Mouse (Mus musculus): ENCODE results near the gene Slc35a1. TPM values are rescaled to one million over a fixed set of nuclear protein-coding genes. Genes with fewer than 3 reads are reported as not detected.

Gene Slc35a1
- polyA plus RNA-seq, 1 experiment: 20.9 TPM

DNA sequence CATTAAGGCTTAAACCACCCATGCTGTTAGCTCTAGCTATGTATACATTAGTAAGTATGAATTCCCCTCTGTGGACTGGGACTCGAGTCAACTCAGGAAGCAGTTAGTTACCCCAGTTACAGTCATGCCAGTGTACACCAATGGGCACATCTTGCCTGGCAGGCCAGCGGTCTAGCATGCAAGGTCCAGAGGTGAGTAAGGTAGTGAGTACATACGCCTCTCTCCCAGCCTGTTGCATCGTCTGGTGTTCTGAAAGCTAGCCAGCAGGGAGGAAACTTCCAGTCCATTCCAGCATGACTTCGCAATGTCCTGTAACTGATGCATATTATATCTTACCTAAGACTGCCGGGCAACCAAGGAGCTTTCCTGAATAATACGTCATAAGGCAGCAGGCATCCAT, 34.1 kb downstream of the Slc35a1 start:
- Histone ChIP-seq H3K4me3 (replicated peaks; ENCODE audit: insufficient read depth, low read depth, low read length) (no peak overlapping the region), H3K27me3 (ENCODE audit: control insufficient read depth, insufficient read depth, low read length) (no peaks in the 10 kb centered on the region), H3K4me1 (ENCODE audit: control insufficient read depth, insufficient read depth, low read length) (no peaks in the 10 kb centered on the region), H3K27ac (ENCODE audit: insufficient read depth, low read length) (no peak overlapping the region)
- 92% methylated on average over 7 of the region's 7 CpGs for WGBS
- no peak for DNase-seq
- TF ChIP-seq POLR2A (IDR thresholded peaks at IDR 0.05; ENCODE audit: borderline replicate concordance, insufficient read depth, low read length) (no peak), CTCF (IDR thresholded peaks at IDR 0.05; ENCODE audit: borderline replicate concordance, insufficient read depth, low read depth, low read length) (no peak)

DNA sequence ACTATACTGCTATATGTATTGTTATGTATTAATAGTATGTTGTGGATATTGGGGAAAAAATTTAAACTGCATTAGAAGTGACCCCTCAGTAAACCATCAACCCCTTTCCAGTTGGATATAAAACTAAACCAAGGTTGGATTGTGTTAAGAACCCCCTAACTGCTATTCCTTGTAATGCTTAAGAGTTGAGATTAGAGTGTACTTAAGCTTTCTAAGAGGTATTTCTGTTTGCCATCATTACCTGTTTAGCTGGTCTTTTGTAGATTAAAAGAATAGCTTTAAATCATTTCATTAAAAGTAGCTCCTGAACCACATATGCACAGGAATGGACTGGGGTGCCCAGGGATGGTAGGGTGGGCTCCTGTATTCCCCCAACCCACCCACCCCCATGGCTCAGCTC, 42.5 kb downstream of the Slc35a1 start:
- Histone ChIP-seq H3K4me1 (ENCODE audit: control insufficient read depth, insufficient read depth, low read length) (no peaks in the 10 kb centered on the region), H3K4me3 (replicated peaks; ENCODE audit: insufficient read depth, low read depth, low read length) (no peak overlapping the region), H3K27ac (ENCODE audit: insufficient read depth, low read length) (no peak overlapping the region), H3K27me3 (ENCODE audit: control insufficient read depth, insufficient read depth, low read length) (no peaks in the 10 kb centered on the region)
- TF ChIP-seq POLR2A (IDR thresholded peaks at IDR 0.05; ENCODE audit: borderline replicate concordance, insufficient read depth, low read length): no peak
- no peak for TF ChIP-seq CTCF (IDR thresholded peaks at IDR 0.05; ENCODE audit: borderline replicate concordance, insufficient read depth, low read depth, low read length)
- DNase-seq: no peak

GRCm38 (mm10) chr4:34640731-34641130, 46.5 kb downstream of the Slc35a1 start:
- Histone ChIP-seq H3K4me1 (ENCODE audit: control insufficient read depth, insufficient read depth, low read length) (no peaks in the 10 kb centered on the region), H3K4me3 (replicated peaks; ENCODE audit: insufficient read depth, low read depth, low read length) (no peak overlapping the region), H3K27ac (ENCODE audit: insufficient read depth, low read length) (no peak overlapping the region), H3K27me3 (ENCODE audit: control insufficient read depth, insufficient read depth, low read length) (no peaks in the 10 kb centered on the region)
- TF ChIP-seq POLR2A (IDR thresholded peaks at IDR 0.05; ENCODE audit: borderline replicate concordance, insufficient read depth, low read length): no peak
- no peak for TF ChIP-seq CTCF (IDR thresholded peaks at IDR 0.05; ENCODE audit: borderline replicate concordance, insufficient read depth, low read depth, low read length)
- WGBS: 100% methylated on average over 3 of the region's 3 CpGs
- no peak for DNase-seq

DNA sequence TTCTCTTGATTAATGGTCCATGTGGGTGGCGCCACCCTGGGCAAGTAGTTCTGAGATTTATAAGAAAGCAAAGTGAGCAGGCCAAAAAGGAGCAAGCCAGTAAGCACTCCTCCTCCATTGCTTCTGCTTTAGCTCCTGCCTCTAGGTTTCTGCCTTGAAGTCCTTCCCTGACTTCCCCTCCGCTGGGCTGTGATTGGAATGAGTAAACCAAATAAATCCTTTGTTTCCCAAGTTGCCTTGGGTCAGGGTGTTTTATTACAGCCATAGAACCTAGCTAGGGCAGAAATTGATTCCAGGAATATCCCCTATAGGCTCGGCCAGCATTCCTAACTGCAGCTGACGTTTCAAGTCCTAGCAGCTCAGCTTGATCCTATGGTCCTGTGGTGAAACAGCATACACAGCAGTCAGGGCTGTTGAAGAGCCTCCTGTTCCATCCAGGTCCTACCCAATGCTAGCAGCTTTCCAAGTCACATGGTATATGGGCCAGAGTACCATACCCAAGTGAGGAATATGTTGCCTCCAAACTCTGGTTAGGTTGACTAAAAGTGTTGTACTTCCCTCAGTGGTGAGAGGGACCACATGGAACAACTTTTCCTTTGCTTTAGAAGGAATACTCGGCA, 47.4 kb downstream of the Slc35a1 start:
- Histone ChIP-seq H3K27ac (ENCODE audit: insufficient read depth, low read length) (no peak overlapping the region), H3K27me3 (ENCODE audit: control insufficient read depth, insufficient read depth, low read length) (no peaks in the 10 kb centered on the region), H3K4me1 (ENCODE audit: control insufficient read depth, insufficient read depth, low read length) (no peaks in the 10 kb centered on the region), H3K4me3 (replicated peaks; ENCODE audit: insufficient read depth, low read depth, low read length) (no peak overlapping the region)
- no peak for TF ChIP-seq POLR2A (IDR thresholded peaks at IDR 0.05; ENCODE audit: borderline replicate concordance, insufficient read depth, low read length)
- no peak for TF ChIP-seq CTCF (IDR thresholded peaks at IDR 0.05; ENCODE audit: borderline replicate concordance, insufficient read depth, low read depth, low read length)
- DNase-seq: no peak
- WGBS: 95% methylated on average over 5 of the region's 5 CpGs

- TF ChIP-seq CTCF (IDR thresholded peaks at IDR 0.05; ENCODE audit: borderline replicate concordance, insufficient read depth, low read depth, low read length) (no peak), POLR2A (IDR thresholded peaks at IDR 0.05; ENCODE audit: borderline replicate concordance, insufficient read depth, low read length) (no peak)
- Histone ChIP-seq H3K27ac (ENCODE audit: insufficient read depth, low read length) (no peak overlapping the region), H3K4me1 (ENCODE audit: control insufficient read depth, insufficient read depth, low read length) (no peaks in the 10 kb centered on the region), H3K27me3 (ENCODE audit: control insufficient read depth, insufficient read depth, low read length) (no peaks in the 10 kb centered on the region), H3K4me3 (replicated peaks; ENCODE audit: insufficient read depth, low read depth, low read length) (no peak overlapping the region)
- DNase-seq: no peak
- WGBS: 85% methylated on average over 4 of the region's 4 CpGs
These were observed 49.4 kb downstream of the Slc35a1 start for GRCm38 (mm10) chr4:34637851-34638250.

DNA sequence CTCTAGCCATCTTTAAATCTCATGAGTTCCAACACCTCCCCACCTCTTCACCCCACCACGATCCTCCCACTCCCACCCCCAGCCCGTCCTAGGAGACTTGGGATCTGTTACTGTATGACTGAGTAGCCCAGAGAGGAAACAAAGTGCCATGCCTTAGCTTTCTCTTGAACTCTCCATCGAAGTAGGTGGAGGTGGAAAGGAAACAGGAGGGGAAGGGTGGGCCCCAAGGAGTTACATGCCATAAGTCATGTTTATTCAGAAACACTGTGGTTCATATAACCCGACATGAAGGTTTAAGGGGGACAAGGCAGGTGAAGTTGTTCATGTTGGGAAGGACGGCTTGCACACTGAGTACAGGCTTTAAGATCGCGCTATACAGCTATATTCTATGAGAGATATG, 49.9 kb downstream of the Slc35a1 start:
- Histone ChIP-seq H3K27ac (ENCODE audit: insufficient read depth, low read length) (no peak overlapping the region), H3K4me1 (ENCODE audit: control insufficient read depth, insufficient read depth, low read length) (no peaks in the 10 kb centered on the region), H3K27me3 (ENCODE audit: control insufficient read depth, insufficient read depth, low read length) (no peaks in the 10 kb centered on the region), H3K4me3 (replicated peaks; ENCODE audit: insufficient read depth, low read depth, low read length) (no peak overlapping the region)
- no peak for TF ChIP-seq CTCF (IDR thresholded peaks at IDR 0.05; ENCODE audit: borderline replicate concordance, insufficient read depth, low read depth, low read length)
- TF ChIP-seq POLR2A (IDR thresholded peaks at IDR 0.05; ENCODE audit: borderline replicate concordance, insufficient read depth, low read length): no peak
- no peak for DNase-seq
- WGBS: 94% methylated on average over 7 of the region's 7 CpGs

DNA sequence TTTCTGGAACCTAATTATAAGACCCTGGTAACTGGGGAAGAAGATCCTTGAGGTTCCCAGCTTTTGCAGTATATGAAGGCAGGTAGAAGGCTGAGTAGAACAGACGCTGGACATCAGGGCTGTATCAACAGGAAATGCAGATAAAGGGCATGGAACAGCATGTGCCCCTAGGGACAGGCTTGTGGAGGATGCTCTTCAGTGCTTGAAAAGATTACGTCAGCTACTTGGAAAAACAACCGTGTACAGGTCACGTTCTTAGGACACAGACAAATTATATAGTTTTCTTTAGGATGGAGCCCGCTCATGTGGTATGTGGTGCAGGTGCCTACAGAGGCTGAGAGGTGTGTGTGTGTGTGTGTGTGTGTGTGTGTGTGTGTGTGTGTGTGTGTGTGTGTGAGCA, 51.2 kb downstream of the Slc35a1 start:
- Histone ChIP-seq H3K4me1 (ENCODE audit: control insufficient read depth, insufficient read depth, low read length) (no peaks in the 10 kb centered on the region), H3K4me3 (replicated peaks; ENCODE audit: insufficient read depth, low read depth, low read length) (no peak overlapping the region), H3K27ac (ENCODE audit: insufficient read depth, low read length) (no peak overlapping the region), H3K27me3 (ENCODE audit: control insufficient read depth, insufficient read depth, low read length) (no peaks in the 10 kb centered on the region)
- TF ChIP-seq CTCF (IDR thresholded peaks at IDR 0.05; ENCODE audit: borderline replicate concordance, insufficient read depth, low read depth, low read length) (no peak), POLR2A (IDR thresholded peaks at IDR 0.05; ENCODE audit: borderline replicate concordance, insufficient read depth, low read length) (no peak)
- 86% methylated on average over 5 of the region's 5 CpGs for WGBS
- no peak for DNase-seq

- 93% methylated on average over 7 of the region's 7 CpGs for WGBS
- DNase-seq: no peak
- H3K4me1 ChIP-seq (ENCODE audit: control insufficient read depth, insufficient read depth, low read length): no peaks in the 10 kb centered on the region
- H3K27me3 ChIP-seq (ENCODE audit: control insufficient read depth, insufficient read depth, low read length): no peaks in the 10 kb centered on the region
- no peak overlapping the region for H3K4me3 ChIP-seq (replicated peaks; ENCODE audit: insufficient read depth, low read depth, low read length)
- H3K27ac ChIP-seq (ENCODE audit: insufficient read depth, low read length): no peak overlapping the region
- TF ChIP-seq CTCF (IDR thresholded peaks at IDR 0.05; ENCODE audit: borderline replicate concordance, insufficient read depth, low read depth, low read length) (no peak), POLR2A (IDR thresholded peaks at IDR 0.05; ENCODE audit: borderline replicate concordance, insufficient read depth, low read length) (no peak)
These were observed 53.1 kb downstream of the Slc35a1 start for GRCm38 (mm10) chr4:34634129-34634528.
